Mouse (Mus musculus): ENCODE data around the gene Rab34.
A peak's percentile ranks its signal among the peaks of the same experiment; 100 is the strongest.

Rab34 gene

DNA sequence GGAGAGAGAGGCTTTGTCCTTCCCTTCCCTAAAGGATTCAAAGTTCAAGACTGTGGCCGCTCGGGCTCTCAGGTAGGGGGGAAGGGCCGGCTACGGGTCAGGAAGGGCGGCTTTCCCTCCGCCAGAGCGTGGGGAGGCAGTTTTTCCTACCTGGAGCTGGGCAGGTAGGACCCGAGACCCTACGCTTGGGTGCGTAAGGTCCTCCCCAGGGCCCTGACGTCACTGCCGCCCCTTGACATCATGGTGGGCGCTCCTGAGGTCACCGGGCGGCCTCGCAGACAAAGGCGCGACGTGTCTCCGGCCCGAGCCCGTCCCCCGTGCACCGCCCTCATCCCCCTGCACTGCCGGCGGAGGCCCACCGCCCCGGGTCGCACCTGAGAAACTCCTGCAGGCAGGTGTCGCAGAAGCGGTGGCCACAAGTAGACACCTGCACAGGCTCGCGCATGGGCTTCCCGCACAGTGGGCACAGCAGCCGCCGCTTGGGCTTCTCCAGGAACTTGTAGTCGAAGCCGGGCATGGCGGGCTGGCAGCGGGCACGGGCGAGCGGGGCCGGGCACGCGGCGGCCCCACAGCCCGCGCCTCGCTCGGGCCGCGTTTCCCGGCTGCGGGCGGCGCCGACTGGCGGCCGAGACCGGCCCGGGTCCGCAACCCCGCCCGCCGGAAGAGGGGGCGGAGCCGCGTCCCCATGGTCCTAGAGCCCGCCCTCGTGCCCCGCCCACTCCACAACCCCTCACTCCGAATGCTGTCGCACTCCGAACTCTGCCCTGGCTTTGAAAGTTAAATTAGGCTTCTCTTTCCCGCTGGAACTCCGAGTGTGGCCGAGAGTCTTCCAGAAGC is 23.1 kb upstream of the Rab34 start, which contains the start of gene Traf4:
Gene Traf4 (minus strand): TSS at position 666 of the 837 bp plus-strand sequence.
- peak; percentile 78 for DNase-seq

DNA sequence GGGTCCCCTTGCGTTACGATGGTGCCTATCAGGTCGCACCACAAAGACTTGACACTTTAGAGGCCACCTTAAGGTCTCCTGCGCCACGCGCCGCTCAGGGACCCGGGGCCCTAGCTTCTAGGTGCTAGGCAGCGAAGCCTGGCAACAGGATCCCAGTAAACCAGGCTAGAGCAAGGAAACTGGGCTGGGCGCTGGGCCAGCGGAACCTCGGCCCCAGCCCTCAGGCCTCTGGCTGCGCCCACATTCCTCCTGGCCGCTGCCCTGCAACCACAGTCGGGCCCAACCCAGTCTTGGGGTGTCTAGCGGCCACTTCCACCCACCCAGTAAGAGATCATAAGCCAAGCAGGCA is 22.5 kb upstream of the Rab34 start:
- DNase-seq, result peak; percentile 58

GRCm38 (mm10) chr11:78166161-78166560 is 22.1 kb upstream of the Rab34 start:
- DNase-seq, result no peak

DNA sequence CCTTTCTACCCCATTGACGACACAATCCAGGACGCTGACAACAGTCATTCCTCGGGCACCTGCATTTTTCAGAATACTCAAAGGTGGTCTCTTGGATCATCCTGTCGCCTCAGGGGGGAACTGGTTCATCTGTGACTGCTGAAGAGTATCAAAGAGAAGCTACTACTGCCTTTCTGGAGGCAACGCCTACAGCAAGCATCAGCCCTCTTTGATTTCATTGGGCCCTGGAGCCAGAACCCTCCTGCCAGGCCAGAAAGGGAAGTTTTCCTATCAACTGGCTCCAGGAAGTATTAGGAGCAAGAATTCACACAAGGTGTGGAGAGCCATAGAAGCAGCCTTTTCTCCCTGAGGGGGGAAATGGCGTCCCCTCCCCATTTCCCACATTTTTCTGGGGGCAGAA is 21.6 kb upstream of the Rab34 start:
- DNase-seq, result no peak

DNA sequence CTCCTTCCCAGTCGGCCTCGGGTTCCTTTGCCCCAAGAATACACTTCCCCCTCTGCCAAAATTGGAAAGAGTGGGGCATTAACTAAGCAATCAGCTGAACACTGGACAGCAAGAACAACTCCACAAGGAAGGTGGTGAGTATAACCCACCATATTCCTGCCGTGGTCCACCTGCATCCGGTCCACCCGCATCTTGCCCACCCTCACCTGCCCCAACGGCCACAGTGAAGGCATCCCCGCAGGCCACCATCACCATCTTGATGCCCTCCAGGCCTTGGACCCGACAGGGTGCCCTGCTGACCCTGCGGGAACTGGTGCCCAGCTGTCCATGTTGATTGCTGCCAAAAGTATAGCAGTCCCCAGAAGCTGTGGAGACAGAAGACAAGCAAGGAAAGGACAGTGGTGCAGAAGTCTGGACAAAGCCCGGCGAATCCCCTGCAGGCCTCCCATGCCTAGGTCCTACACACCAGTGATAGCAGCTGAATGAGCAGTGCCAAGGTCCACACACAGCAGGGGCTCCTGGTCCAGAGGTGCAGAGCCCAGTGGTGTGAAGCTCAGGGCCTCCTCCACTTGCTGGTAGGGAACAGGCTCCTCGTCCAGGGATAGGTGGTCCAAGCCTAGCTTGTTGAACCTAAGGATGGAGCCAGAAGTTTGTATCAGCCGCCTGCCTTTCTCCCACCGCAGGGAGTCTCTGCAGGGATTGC is 20.8 kb upstream of the Rab34 start:
- no peak for DNase-seq

DNA sequence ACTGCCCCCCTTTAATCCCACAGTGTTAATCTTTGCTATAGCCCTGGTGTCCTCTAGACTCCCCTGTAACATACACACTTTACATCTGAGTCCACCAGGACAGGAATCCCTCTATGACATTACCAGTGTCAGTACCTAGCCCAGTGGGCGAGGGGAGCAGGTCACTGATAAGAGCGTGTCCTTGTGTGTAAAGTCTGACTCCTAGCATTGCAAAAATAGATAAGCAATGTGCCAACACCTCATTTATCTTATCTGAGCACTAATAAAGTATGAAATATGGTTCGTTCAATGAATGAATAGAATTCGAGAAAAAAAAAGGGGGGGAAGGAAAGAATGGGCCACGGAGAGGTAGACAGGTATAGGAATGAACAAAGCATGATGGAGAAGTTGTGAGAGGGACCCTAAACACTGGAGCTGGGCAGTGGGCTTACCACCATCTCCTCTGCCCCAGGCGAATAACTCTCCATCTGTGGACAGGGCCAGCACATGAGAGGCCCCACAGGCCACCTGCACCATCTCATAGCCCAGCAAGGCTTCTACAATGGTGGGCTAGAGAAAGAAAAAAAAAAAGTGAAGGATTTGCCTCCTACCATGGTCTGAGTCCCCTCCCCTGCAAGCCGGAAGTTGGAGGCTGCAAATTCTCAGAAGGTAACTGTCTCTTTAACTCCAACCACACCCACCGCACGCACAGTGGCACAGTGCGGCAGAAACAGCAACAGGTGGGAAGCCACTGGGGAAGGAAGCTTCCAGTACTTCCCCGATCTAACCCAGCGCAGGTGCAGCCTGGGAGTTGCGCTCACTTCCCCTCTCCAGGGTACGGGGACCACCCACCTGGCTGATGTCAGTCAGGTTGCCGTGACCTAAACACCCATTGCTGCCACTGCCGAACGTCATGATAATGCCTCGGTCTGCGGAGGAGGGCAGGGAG is 19.4 kb upstream of the Rab34 start:
- DNase-seq, result no peak

GRCm38 (mm10) chr11:78170306-78170705 is 17.9 kb upstream of the Rab34 start:
- no peak for DNase-seq

DNA sequence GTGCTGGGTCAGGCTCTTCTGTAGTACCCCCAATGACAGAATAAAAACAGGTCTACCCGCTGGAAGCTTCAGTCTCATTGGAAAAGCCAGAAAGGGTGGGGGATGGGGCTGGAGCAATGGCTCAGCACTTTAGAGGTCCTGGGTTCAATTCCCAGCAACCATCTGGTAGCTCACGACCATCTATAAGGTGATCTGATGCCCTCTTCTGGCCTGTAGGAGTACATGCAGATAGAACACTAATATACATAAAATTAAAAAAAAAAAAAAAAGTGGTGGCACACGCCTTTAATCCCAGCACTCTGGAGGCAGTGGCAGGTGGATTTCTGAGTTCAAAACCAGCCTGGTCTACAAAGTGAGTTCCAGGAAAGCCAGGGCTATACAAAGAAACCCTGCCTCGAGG is 16.9 kb upstream of the Rab34 start:
- DNase-seq, result no peak

- DNase-seq, result no peak
Measured at GRCm38 (mm10) chr11:78172034-78172747, 16.0 kb upstream of the Rab34 start.

GRCm38 (mm10) chr11:78172748-78173383 is 15.4 kb upstream of the Rab34 start:
- no peak for DNase-seq

DNA sequence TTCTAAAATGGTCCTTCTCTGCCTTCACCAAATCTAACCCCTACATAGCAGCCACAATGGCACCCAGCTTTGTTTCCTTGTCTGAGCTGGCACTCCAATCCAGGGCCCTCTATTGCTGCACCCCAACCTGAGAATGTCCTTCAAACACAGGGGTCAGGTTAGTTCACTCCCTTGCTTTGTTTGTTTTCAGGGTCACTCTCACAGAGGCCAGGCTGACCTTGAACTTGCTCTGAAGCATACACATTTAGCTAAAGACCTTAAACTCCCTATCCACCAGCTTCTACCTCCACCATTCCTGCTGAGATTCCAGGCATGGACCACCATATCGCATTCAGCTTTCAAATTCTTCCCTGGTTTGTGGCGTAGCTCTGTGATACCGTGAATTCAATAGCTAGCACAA is 13.7 kb upstream of the Rab34 start:
- DNase-seq, result no peak

- DNase-seq, result no peak
Measured at GRCm38 (mm10) chr11:78175771-78176401, 12.3 kb upstream of the Rab34 start.

- DNase-seq, result peak; percentile 73
Measured at GRCm38 (mm10) chr11:78176402-78176862, 11.8 kb upstream of the Rab34 start, which contains the start of the genes Nek8 and Tlcd1. Nek8 (minus strand) TSS chr11:78176675. Tlcd1 (plus strand) TSS chr11:78176711.

DNA sequence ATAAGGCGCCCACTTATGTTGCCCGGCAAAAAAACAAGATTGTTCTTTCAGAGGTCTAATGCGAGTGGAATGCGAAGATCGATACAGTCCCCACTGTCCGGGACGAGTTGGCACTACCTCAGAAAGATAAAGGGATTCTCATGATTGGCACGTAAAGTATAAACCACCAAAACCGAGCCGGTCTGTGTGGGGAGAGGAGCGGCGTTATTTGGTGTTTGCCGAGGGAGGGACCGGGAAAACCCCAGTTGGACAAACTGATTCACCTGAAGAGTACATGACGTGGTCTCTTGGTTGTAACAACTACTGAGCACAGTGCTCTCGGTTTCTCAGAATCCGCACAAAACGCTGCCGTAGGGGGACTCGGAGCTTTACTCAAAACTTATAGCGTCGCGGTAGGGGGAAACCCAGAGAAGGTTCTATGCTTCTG is 11.3 kb upstream of the Rab34 start:
- DNase-seq, result no peak

- no peak for DNase-seq
Measured at GRCm38 (mm10) chr11:78177437-78177836, 10.8 kb upstream of the Rab34 start.

GRCm38 (mm10) chr11:78177903-78178858 is 10.0 kb upstream of the Rab34 start:
- peak; percentile 88 for DNase-seq

GRCm38 (mm10) chr11:78178859-78179437 is 9.3 kb upstream of the Rab34 start:
- peak; percentile 73 for DNase-seq

DNA sequence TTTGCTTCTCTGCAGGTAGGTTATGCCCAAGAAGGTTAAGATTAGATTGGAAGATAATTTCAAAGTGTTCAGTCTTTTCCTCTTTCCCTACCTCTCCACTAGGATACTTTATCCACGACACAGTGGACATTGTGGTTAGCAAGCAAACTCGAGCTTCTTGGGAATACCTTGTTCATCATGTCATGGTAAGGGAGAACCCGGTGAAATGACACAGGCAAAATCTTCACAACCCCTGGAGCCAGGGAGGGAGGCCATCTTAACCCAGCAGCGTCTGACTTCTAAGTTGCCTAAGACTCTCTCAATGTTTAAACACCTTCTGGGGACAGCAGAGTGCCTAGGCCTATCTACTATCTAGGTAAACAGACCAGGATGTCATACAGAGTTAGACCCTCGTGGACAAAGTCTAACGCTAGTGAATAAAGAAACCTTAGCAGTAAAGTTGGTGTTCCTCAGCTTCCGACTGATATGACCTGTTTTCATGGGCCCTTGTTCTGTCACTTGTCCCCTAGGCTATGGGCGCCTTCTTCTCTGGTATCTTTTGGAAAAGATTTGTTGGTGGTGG is 8.7 kb upstream of the Rab34 start:
- DNase-seq, result no peak

DNA sequence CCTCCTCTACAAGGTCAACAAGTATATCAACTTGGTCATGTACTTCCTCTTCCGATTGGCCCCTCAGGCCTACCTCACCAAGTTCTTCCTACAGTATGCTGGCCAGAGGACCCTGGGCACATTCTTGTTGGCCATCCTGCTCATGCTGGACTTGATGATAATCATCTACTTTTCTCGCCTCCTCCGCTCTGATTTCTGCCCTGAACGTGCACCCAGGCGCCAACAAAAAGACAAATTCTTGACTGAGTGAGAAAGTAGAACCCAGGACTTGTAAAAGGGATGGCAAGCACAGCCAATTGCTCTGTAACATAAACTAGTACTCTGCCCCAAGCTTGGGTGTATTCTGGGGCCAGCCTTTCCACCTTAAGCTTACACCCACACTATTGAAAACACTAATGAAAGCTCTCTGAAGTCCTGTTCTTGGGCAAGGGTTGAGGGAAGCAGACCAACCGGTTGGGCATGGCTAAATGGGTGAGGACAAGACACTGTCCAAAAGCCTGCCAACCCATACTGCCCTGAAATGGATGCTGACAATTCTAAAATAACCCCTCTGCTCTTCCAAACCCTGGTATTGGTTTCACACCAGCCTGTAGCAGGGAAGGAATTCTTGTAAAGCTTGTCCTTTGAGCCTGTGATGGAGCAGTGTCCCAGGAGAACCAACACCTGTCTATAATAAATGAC is 8.0 kb upstream of the Rab34 start:
- DNase-seq, result no peak

All from right cerebral cortex, postnatal 4 days (tissue).